Comparison of ENCODE assay signal across 20 mouse cellular contexts in the genomic region with DNA sequence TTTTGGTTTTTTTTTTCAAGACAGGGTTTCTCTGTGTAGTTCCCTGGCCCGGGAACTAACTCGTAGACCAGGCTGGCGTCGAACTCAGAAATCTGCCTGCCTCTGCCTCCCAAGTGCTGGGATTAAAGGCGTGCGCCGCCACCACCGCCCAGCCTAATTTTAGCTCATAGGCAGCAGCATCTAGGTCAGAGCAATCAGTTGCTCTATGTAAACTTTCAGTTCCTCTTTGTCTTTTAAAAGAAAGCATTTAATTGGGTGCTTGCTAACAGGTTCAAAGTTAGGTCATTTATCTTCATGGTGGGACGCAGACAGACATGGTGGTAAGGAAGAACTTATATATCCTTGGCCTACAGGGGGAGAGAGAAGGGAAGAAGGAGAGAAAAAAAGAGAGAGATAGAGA. TPM values are rescaled to one million over a fixed set of nuclear protein-coding genes. Genes with fewer than 3 reads are reported as not detected.
"Had no signal": no experiment of that assay in that cellular context is flagged by ENCODE, and none has a peak within 500 bp of the region (broad histone marks: within the 10 kb centered on the region; RNA-seq: fewer than 3 reads in every experiment).

No protein-coding gene starts in this region.

- H3K9ac ChIP-seq: limb, embryonic 13.5 days; liver, embryonic 14.5 days had no signal

- ATAC-seq: midbrain, embryonic 16.5 days had no signal

- H3K27ac ChIP-seq: kidney, postnatal 0 days; layer of hippocampus, adult 2 months; limb, embryonic 13.5 days; liver, embryonic 14.5 days; midbrain, embryonic 10.5 days had no signal

- H3K4me3 ChIP-seq: layer of hippocampus, adult 2 months; limb, embryonic 13.5 days; midbrain, embryonic 10.5 days had no signal

- DNase-seq: kidney, adult 11 months; kidney, adult 9 months; kidney, postnatal 4 days; left cerebral cortex, postnatal 4 days; lung, adult 18-20 months; thymus, postnatal 36 days had no signal

- H3K27me3 ChIP-seq: limb, embryonic 13.5 days had no signal

- H3K9me3 ChIP-seq: limb, embryonic 13.5 days; midbrain, embryonic 10.5 days had no signal

- H3K4me2 ChIP-seq: limb, embryonic 13.5 days had no signal

RNA-seq across cellular contexts. Expression of gene Hus1b, which starts 1.6 kb away (rescaled TPM):
- polyA plus RNA-seq: limb, embryonic 13.5 days; lung, embryonic 16.5 days; midbrain, embryonic 16.5 days had no signal

RNA-seq across cellular contexts. Expression of gene Gm5447, which starts 24.8 kb away (rescaled TPM):
- total RNA-seq: layer of hippocampus, postnatal 10 days; left cerebral cortex, adult 18-20 months had no signal
- polyA plus RNA-seq: intestine, embryonic 14.5 days; limb, embryonic 13.5 days; liver, adult 2 months; liver, embryonic 14.5 days; midbrain, embryonic 16.5 days; neural tube, embryonic 14.5 days; spleen, adult 2 months; thymus, postnatal 0 days had no signal
